Mouse (Mus musculus) Patski (cell line): ENCODE measurements at regions not wholly inside any gene's neighbourhood (a gene's known extent, or its start where the extent isn't known, plus 50 kb on each side); places are given as distances from the start of the nearest gene placed in this dataset.

ENCODE experiments used
- ATAC-seq: fragments of 100-300 bp; one replicate; pipeline ENCODE4 v1.8.0; 2021
- CTCF ChIA-PET: fragments of 350-600 bp; sonication (Branson Sonifier 250); formaldehyde crosslinking; loops from one replicate; lab custom pipeline; 2022; ENCODE audit warnings: inconsistent platforms; lab: Charles Lee
- POLR2A ChIA-PET: fragments of 350-600 bp; sonication (Branson Sonifier 250); formaldehyde crosslinking; loops from one replicate; lab custom pipeline; 2022; ENCODE audit warnings: antibody characterized with exemption, inconsistent platforms; lab: Charles Lee
- DNase-seq: peaks from one replicate; pipeline ENCODE4 v3.0.0-alpha.2; 2011; ENCODE audit warnings: low read depth, low spot score
- H3K27me3 ChIP-seq: fragments of 371-371 bp; one replicate; pipeline ENCODE4 v1.5.1; 2021
- CTCF ChIP-seq: fragments of 100-300 bp; IDR thresholded peaks from one replicate; pipeline ENCODE4 v1.5.1; 2021
- in situ Hi-C: fragments of 300-500 bp; cut with MboI; formaldehyde crosslinking; loops from 3 replicates; pipeline ENCODE4 v1.11.1; 2018; ENCODE audit warnings: low pct_unique_long_range_greater_than_20kb, mixed read lengths

DNA sequence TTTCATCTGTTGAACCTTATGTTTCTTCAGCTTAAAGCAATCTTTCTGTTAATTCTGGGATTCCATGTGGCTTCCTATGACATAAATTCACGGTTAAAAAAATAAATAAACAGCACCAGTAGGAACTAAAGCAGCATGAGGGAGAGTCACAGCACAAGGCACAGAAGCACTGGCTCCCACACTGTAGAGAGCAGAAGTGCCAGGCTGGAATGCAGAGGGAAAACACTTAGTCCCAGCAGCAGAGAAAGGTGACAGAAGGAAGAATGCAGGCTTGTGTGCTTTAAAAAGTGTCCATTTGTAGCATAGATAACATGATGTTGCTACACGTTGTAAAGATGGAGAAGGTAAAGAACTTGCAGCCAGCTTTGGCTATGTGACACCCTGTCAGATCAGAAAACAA lies 62.1 kb upstream of the Ppp2r5a start:
- in situ Hi-C loops: no loop called here
- CTCF ChIA-PET: interaction anchor here (1.0 to 1.8 kb wide), 5 partner anchors 10 to 101 kb away, joined by 3 to 5 read pairs (median 5); no protein-coding TSS in a partner anchor
- POLR2A ChIA-PET: interaction anchor here (0.8 kb wide), 1 partner anchor 68 kb away, joined by 3 read pairs; no protein-coding TSS in a partner anchor

DNA sequence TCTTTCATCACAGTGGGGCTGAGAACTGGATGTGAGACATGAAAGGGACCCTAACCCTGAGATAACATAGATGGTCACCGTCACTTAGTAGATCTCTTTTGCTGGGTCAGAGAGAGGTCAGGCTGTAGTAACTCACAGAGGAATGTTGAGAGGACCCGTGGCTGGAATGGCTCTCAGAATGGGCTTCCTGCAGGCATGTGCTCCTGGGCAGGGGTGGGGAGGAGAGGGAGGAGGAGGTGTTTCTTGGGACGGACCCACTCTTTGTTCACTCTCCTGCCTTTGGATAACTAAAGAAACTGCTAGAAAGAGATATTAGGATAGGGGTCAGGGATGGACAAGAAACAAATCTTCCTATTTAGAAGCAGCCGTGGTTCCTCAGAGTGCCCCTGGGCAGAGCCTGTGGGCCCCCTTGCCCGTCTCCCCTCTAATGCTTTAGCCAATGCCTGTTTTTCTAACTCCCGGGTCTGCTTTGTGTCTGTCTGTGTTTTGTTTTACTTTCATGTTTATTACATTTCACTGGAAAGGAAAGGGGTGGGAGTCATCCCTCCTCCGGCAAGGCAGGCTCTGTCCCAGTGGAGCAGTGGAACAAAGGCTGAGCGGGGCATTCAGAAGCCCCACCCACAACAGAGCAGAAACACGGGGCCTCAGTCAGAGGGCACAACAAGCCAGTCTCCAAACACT lies 58.9 kb upstream of the Ppp2r5a start:
- H3K27me3 ChIP-seq: no peaks in the 10 kb centered on the region
- TF ChIP-seq CTCF: no peak
- ChIA-PET CTCF (interaction anchor here (1.3 kb wide), 1 partner anchor 101 kb away, joined by 3 read pairs; no protein-coding TSS in a partner anchor), POLR2A (no interaction called here)
- DNase-seq (no peak), ATAC-seq (no peak)
- in situ Hi-C loops: no loop called here

More for the DNA sequence above, 62.1 kb upstream of the Ppp2r5a start:
- ATAC-seq: no peak
- DNase-seq: no peak
- no peaks in the 10 kb centered on the region for H3K27me3 ChIP-seq
- TF ChIP-seq CTCF: no peak

- H3K27me3 ChIP-seq: no peaks in the 10 kb centered on the region
- in situ Hi-C loops: no loop called here
- POLR2A ChIA-PET: no interaction called here
- CTCF ChIA-PET: no interaction called here
- no peak for TF ChIP-seq CTCF
- no peak for ATAC-seq
- no peak for DNase-seq
Observed at GRCm38 (mm10) chr1:191459066-191459465, 56.0 kb upstream of the Ppp2r5a start.

DNA sequence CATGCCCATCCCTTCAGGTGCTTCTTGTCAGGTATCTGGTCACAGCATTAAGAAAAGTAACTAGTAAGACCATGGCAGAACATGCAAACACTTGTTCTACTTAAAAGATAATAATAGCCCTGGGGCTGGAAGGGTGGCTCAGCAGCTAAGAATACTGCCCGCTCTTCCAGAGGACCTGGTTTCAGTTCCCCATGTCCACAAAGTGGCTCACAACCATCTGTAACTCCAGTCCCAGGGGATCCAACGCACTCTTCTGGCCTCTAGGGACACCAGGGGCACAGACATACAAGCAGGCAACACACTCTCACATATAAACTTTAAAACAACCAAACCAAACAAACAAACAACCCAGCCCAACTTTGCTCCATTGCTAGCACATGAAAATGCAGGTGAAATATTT lies 55.2 kb upstream of the Ppp2r5a start:
- POLR2A ChIA-PET: no interaction called here
- DNase-seq: no peak
- H3K27me3 ChIP-seq: no peaks in the 10 kb centered on the region
- no peak for ATAC-seq
- CTCF ChIA-PET: no interaction called here
- TF ChIP-seq CTCF: no peak
- in situ Hi-C loops: no loop called here

DNA sequence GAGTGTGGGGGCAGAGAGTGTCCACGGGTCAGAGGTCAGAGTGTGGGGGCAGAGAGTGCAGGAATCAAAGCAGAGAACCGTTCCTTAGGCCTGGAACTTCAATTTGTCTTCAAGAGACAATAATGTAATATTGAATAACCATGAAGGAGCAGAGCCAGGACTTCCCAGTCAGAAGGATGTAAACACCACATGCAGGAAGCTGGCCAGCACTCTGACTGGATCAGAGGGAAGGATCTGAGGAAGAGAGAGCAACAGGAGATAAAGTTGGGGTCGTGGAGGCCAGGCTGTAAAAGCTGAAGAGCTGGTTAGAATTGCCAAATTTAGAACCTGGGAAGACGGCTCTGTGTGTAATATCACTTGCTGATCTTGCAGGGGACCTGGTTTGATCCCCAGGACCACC lies 54.0 kb upstream of the Ppp2r5a start:
- DNase-seq (no peak), ATAC-seq (no peak)
- ChIA-PET POLR2A (no interaction called here), CTCF (interaction anchor here (0.7 kb wide), 1 partner anchor 11 kb away, joined by 3 read pairs; no protein-coding TSS in a partner anchor)
- no peaks in the 10 kb centered on the region for H3K27me3 ChIP-seq
- in situ Hi-C loops: no loop called here
- TF ChIP-seq CTCF: no peak

DNA sequence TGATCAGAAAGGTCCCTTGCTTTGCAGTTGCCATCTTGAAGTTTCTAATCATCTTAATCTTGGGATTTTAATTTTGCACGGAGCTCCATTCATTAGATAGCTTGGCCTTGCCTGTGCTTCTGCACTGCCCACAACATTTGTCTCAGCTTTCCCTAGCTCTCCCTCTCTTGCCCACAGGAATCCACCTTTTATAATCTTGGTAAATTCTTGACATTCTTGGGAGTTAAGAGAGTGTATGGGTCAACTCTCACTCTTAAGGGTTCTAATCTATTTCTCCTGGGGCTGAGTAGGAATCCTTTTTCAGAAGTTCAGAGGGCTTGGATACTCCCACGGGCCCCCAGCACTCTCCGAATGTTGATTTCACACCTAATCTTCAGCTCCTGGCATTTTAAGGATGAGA lies 51.5 kb upstream of the Ppp2r5a start:
- TF ChIP-seq CTCF: no peak
- ChIA-PET POLR2A (interaction anchor here (0.7 to 0.9 kb wide), 2 partner anchors 16 to 73 kb away, joined by 3 to 4 read pairs; no protein-coding TSS in a partner anchor), CTCF (interaction anchor here (0.7 to 2.0 kb wide), 6 partner anchors 10 to 88 kb away, joined by 3 to 7 read pairs (median 4); partner anchors contain the start of gene Ppp2r5a)
- peak; percentile 93 for ATAC-seq
- H3K27me3 ChIP-seq: no peaks in the 10 kb centered on the region
- in situ Hi-C loops: no loop called here
- no peak for DNase-seq

DNA sequence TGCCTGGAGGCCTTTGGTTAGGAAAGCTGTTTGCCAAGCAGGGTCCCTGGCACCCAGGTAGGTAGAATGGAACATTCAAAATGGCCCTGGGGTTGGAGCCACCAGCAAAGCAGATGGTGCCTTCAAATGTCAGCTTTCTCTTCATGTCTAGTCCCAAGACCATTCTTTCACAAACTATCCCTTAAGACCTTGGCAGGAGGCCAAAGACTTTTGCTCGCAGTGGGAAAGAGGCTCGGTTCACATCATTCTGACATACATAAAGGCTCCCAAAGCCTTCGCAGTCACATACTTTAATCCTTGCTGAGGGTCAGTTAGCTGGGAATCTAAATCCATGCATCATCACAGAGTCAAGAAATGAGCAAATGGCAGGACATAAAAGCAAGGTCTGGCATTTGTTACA lies 50.5 kb upstream of the Ppp2r5a start:
- H3K27me3 ChIP-seq: no peaks in the 10 kb centered on the region
- ATAC-seq: no peak
- CTCF ChIA-PET: interaction anchor here (1.7 to 2.0 kb wide), 3 partner anchors 17 to 62 kb away, joined by 3 to 7 read pairs (median 6); partner anchors contain the start of gene Ppp2r5a
- POLR2A ChIA-PET: interaction anchor here (0.6 kb wide), 2 partner anchors 9 to 24 kb away, joined by 4 read pairs; no protein-coding TSS in a partner anchor
- TF ChIP-seq CTCF: no peak
- in situ Hi-C loops: no loop called here
- DNase-seq: no peak
